Mouse (Mus musculus) urinary bladder, adult 18-20 months (tissue): ENCODE results near the gene Lrrc34.

ENCODE experiments used
- DNase-seq, 2 experiments: peaks; one replicate each; pipeline ENCODE4 v3.0.0; 2022; ENCODE audit warnings: low spot score in 2 of 2, mixed read lengths in 2 of 2

Gene Lrrc34

GRCm38 (mm10) chr3:30647440-30648090 lies at the start of gene Lrrc34:
TSS of gene Lrrc34 (minus strand) at chr3:30647869.
- DNase-seq, result peak; percentile 3 to 5

GRCm38 (mm10) chr3:30696346-30696745 lies 48.7 kb upstream of the Lrrc34 start:
- DNase-seq, result peak; percentile 6 to 26

GRCm38 (mm10) chr3:30695661-30696060 lies 48.0 kb upstream of the Lrrc34 start:
- no peak for DNase-seq

GRCm38 (mm10) chr3:30690976-30691375 lies 43.3 kb upstream of the Lrrc34 start:
- no peak for DNase-seq

- DNase-seq, result no peak
Measured at GRCm38 (mm10) chr3:30687216-30687615, 39.5 kb upstream of the Lrrc34 start.

- DNase-seq, result no peak
Measured at GRCm38 (mm10) chr3:30683190-30683589, 35.5 kb upstream of the Lrrc34 start.

- DNase-seq, result no peak
Measured at GRCm38 (mm10) chr3:30658486-30658885, 10.8 kb upstream of the Lrrc34 start.

GRCm38 (mm10) chr3:30655937-30656336 lies 8.3 kb upstream of the Lrrc34 start:
- no peak for DNase-seq

- peak; percentile 6 to 30 for DNase-seq
Measured at GRCm38 (mm10) chr3:30650062-30650841, 2.6 kb upstream of the Lrrc34 start.

- DNase-seq, result no peak
Measured at GRCm38 (mm10) chr3:30648466-30648865, 797 bp upstream of the Lrrc34 start.

- no peak for DNase-seq
Measured at GRCm38 (mm10) chr3:30646761-30647160, 908 bp downstream of the Lrrc34 start.

- no peak for DNase-seq
Measured at GRCm38 (mm10) chr3:30644207-30644606, 3.5 kb downstream of the Lrrc34 start, which contains the start of gene Lrriq4. TSS of gene Lrriq4 (plus strand) at chr3:30644507.

GRCm38 (mm10) chr3:30635629-30636028 lies 12.0 kb downstream of the Lrrc34 start:
- no peak for DNase-seq

- DNase-seq, result no peak
Measured at GRCm38 (mm10) chr3:30633681-30634080, 14.0 kb downstream of the Lrrc34 start.

- DNase-seq, result no peak
Measured at GRCm38 (mm10) chr3:30620132-30620531, 27.5 kb downstream of the Lrrc34 start.

GRCm38 (mm10) chr3:30610930-30611329 lies 36.7 kb downstream of the Lrrc34 start:
- DNase-seq, result no peak

GRCm38 (mm10) chr3:30608999-30609398 lies 38.7 kb downstream of the Lrrc34 start:
- DNase-seq, result no peak

- DNase-seq, result no peak
Measured at GRCm38 (mm10) chr3:30603256-30603655, 44.4 kb downstream of the Lrrc34 start.

GRCm38 (mm10) chr3:30602740-30603098 lies 45.0 kb downstream of the Lrrc34 start:
- peak in 1 of 2 experiments; percentile 43 for DNase-seq

GRCm38 (mm10) chr3:30602065-30602739 lies 45.5 kb downstream of the Lrrc34 start, which contains the start of gene Mynn:
TSS of gene Mynn (plus strand) at chr3:30602065.
- peak; percentile 94 to 99 for DNase-seq

- DNase-seq, result no peak
Measured at GRCm38 (mm10) chr3:30601610-30602064, 46.0 kb downstream of the Lrrc34 start.

- peak; percentile 67 to 77 for DNase-seq
Measured at GRCm38 (mm10) chr3:30601175-30601574, 46.5 kb downstream of the Lrrc34 start.
